Mouse (Mus musculus): ENCODE results near the gene Gm49450. TPM values are rescaled to one million over a fixed set of nuclear protein-coding genes. Genes with fewer than 3 reads are reported as not detected.
"Not testable (repeated sequence)": the region's sequence is repeated elsewhere in the genome, so short reads cannot be mapped to it uniquely, and the experiment has no call there.

The Gm49450 gene
- total RNA-seq, 2 experiments from 2014 or later: not detected

DNA sequence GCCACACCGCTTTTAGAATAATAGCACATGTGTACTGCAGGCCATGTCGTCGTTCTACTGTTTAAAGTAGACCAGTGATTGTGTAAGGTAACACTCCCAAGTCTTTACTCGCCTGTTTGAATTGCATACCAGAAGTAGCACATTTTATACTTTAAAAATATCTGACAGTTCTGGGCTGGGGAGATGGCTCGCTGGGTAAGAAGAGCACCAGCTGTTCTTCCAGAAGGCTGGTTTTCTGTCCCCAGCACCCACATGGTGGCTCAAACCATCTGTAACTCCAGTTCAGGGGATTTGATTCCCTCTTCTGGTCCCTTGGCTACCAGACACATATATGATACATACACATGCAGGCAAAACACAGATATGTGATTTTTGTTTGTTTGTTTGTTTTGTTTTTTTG lies 4.1 kb upstream of the Gm49450 start:
- DNase-seq (ENCODE audit: extremely low spot score in 1 of 2, low spot score in 1 of 2): no peak

- DNase-seq (ENCODE audit: extremely low spot score in 1 of 2, low spot score in 1 of 2): no peak
Observed at GRCm38 (mm10) chr15:98956000-98956399, 2.6 kb upstream of the Gm49450 start.

DNA sequence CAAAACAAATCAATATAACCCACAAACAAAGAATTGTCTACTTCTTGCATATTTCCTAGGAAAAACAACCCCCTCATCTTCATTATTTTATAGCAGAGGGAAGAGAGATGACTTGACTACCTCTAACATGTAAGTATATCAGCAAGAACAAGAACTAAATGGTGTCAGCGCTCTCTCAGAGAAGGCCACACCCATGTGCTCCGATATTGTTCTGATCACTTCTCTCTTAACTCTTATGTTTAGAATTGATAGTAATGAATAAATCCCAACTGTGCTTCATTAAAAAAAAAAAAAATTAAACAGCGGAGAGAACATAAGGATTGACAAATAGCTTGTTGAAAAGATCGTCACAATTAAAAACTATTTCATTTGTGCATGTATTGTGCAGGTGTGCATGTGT lies 2.0 kb upstream of the Gm49450 start:
- DNase-seq (ENCODE audit: extremely low spot score in 1 of 2, low spot score in 1 of 2): no peak

DNA sequence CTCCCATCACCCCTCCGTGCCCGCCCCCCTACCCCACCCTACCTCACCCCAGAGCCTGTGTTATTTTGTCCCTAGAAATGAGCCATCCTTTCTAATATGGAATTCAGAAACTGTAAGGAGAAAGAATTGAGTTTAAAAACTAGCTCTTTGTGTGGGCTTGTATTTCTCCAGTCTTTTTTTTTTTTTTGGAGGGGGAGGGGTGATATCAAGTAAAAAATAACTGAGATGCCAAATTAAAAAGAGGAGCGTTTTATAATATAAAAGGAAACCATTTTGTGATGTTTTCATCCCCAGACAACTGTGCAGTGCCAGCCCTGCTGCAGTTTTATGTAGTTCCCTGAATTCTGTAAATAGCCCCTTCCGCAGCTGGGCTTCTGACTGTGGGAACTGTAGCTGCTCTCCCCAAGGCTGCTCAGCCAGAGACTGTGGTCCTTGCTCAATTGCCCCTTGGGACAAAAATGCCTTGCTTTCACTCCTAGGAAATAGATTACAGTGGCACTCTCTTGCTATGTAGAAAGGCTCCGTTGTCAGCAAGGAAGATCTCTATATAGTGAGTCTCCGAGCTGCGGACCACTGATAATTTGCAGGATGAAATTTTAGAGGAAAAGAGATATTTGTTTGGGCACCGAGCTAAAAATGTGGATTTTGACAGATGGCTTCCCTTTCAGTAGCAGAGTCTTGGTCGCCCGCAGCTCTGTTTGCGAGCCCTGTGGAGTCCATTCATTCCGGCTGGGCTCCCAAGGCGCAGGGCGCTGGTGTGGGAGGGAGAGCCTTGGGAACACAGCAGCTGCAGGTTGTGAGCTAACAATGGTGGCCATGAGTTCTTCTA lies 1.3 kb upstream of the Gm49450 start:
- DNase-seq (ENCODE audit: extremely low spot score in 1 of 2, low spot score in 1 of 2): peak in 1 of 2 experiments; percentile 31

DNA sequence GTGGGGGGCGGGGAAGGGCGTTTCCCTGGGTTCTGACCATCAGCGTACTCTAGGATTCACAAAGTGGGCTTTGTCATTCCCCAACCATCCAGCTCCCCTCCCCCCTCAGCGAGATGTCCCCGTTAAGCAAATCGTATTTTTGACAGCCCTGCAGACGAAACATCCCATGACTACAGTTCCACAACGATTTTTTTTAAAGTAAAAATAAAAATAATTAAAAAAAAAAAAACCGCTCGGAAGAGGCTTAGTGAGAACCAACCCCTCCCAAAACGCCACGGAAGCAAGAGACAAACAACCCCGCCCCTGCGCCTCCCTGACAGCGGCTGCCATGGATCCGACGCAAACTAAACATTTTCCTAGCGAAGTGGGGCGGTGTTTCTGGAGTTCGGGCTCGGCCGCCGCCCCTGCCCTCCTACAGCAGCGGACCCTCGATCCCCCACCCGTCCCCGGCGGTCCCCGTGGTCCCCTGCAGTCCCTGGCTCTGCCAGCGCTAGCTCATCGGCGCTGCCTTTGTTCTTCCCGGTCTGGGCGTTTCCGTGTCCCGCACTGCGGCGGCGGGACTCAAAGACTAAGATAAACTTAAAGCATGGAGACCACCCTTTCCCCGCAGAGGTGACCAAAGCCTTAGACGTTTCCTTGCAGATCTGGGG lies 475 bp downstream of the Gm49450 start:
- peak in 1 of 2 experiments; percentile 56 for DNase-seq (ENCODE audit: extremely low spot score in 1 of 2, low spot score in 1 of 2)

GRCm38 (mm10) chr15:98952063-98952455 lies 1.3 kb downstream of the Gm49450 start:
- DNase-seq (ENCODE audit: extremely low spot score in 1 of 2, low spot score in 1 of 2): no peak

GRCm38 (mm10) chr15:98951122-98952062 lies 2.0 kb downstream of the Gm49450 start:
- not testable (repeated sequence) for DNase-seq (ENCODE audit: extremely low spot score in 1 of 2, low spot score in 1 of 2)

GRCm38 (mm10) chr15:98949607-98949892 lies 3.8 kb downstream of the Gm49450 start:
- DNase-seq (ENCODE audit: extremely low spot score in 1 of 2, low spot score in 1 of 2): no peak

GRCm38 (mm10) chr15:98948857-98949606 lies 4.3 kb downstream of the Gm49450 start:
- no peak for DNase-seq (ENCODE audit: extremely low spot score in 1 of 2, low spot score in 1 of 2)

- no peak for DNase-seq (ENCODE audit: extremely low spot score in 1 of 2, low spot score in 1 of 2)
Observed at GRCm38 (mm10) chr15:98948382-98948781, 5.0 kb downstream of the Gm49450 start.

DNA sequence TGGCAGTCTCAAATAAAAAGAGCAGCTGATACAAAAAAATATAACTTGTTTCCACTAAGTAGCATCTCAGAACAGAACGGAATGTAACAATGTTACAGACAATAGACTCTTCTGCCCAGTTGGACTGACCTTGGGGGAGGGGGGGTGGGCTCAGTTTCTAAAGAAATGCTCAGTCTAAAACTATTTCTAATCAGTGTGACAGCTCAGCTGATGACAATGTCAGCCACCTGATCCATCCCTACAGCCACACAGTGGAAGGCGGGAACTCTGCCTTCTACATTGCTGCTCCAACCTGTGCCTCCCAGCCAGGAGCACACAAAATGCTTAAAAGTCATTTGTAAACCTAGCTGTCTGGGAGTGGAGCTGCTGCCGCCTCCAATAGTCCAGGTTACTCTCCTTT lies 5.5 kb downstream of the Gm49450 start:
- no peak for DNase-seq (ENCODE audit: extremely low spot score in 1 of 2, low spot score in 1 of 2)

- DNase-seq (ENCODE audit: extremely low spot score in 1 of 2, low spot score in 1 of 2): no peak
Observed at GRCm38 (mm10) chr15:98943133-98943532, 10.2 kb downstream of the Gm49450 start.

- DNase-seq (ENCODE audit: extremely low spot score in 1 of 2, low spot score in 1 of 2): no peak
Observed at GRCm38 (mm10) chr15:98942081-98942480, 11.3 kb downstream of the Gm49450 start.

DNA sequence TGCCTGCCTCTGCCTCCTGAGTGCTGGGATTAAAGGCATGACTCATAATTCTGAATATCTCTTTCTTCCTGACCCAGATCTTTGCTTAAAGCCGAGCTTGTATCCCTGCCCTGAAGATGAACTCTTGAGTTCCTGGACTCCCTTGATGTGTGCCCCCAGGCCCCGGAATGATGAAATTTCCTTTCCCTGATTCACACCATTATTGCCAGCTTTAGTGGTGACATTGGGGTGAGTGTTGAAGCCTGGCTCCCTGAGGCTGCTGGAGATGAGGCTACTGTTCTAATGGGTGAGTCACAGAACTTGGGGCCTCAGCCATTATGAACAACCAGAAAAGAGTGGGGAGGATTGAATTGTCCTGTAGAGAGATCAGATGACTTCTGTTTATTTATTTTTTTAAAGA lies 11.8 kb downstream of the Gm49450 start:
- no peak for DNase-seq (ENCODE audit: extremely low spot score in 1 of 2, low spot score in 1 of 2)

DNA sequence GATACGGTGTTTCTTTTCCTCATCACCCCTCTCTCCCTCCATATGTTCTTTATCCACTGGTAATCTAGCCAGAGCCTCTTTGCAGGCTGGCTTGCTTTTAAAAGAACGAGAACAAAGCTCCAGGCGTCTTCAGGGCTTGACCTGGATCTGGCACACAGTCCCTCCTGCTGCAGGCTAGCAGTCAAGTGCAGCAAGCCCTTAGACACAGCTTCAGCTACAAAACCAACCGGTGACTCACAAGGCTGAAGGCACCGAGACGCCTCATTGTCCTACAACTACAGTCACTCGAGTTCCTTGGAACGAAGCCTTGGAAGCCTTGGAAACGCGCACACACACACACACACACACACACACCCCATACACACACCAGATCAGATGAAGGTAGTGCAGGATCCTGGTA lies 12.5 kb downstream of the Gm49450 start:
- no peak for DNase-seq (ENCODE audit: extremely low spot score in 1 of 2, low spot score in 1 of 2)

- peak; percentile 78 to 84 for DNase-seq (ENCODE audit: extremely low spot score in 1 of 2, low spot score in 1 of 2)
Observed at GRCm38 (mm10) chr15:98934217-98934839, 19.0 kb downstream of the Gm49450 start, which contains the start of gene Tuba1b. Tuba1b (minus strand) TSS chr15:98934565.

DNA sequence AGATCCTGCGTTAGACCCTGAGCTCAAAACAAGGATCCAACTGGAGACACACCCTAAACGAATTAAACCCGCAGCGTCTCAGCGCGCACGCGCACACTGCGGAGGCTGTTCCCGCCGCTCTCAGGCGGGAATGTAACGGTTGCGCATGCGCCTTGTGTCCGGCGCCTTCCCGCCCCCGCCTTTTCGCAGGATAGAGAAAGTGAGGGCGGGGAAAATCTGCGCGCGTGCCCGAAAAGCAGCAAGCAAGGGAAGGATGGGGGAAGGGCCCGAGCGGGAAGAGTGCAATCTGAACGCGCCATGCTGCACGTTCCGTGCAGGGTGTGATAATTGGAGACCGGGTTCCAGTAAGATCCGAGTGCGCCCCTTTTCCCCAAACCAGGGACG lies 19.5 kb downstream of the Gm49450 start:
- peak; percentile 89 to 94 for DNase-seq (ENCODE audit: extremely low spot score in 1 of 2, low spot score in 1 of 2)

GRCm38 (mm10) chr15:98933004-98933671 lies 20.2 kb downstream of the Gm49450 start:
- not testable (repeated sequence) for DNase-seq (ENCODE audit: extremely low spot score in 1 of 2, low spot score in 1 of 2)

DNA sequence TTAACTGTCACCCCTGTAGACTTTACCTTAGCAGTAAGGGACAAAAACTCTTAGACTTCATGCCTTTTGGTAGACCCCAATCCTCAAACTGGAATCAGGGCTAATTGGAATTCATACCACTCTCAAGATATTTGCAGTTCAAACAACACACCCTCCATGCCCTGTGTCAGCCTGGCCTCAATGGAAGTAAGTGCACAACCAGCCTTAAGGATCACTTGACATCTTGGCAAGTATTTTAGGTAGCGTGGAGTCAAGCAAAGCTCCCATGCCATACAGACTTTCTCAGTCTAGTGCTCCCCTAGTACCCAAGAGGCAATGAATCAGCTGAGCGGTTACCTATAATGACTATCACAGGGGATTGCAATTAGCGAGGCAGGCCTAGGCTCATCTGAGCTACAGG lies 22.4 kb downstream of the Gm49450 start:
- DNase-seq (ENCODE audit: extremely low spot score in 1 of 2, low spot score in 1 of 2): no peak
